Mouse (Mus musculus): ENCODE results near the gene Fancm.
"Not testable (repeated sequence)": the region's sequence is repeated elsewhere in the genome, so short reads cannot be mapped to it uniquely, and the experiment has no call there.

The Fancm gene

GRCm38 (mm10) chr12:65136121-65136520 is 60.7 kb downstream of the Fancm start:
- DNase-seq: not testable (repeated sequence)

GRCm38 (mm10) chr12:65172021-65172951 is 96.9 kb downstream of the Fancm start, which contains the start of gene Mis18bp1:
TSS of gene Mis18bp1 (minus strand) at chr12:65172604.
- DNase-seq: peak; percentile 97

DNA sequence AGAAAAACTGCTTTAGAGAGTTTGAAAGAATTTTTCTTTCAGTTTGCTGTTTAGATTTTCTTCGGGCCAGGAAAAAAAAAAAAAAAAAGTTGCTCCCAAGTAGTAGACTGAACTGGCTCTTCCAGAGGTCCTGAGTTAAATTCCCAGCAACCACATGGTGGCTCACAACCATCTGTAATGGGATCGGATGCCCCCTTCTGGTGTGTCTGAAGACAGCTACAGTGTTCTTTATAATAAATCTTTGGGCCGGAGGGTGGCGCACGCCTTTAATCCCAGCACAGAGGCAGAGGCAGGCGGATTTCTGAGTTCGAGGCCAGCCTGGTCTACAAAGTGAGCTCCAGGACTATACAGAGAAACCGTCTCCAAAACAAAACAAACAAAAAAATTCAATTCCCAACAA is 97.6 kb downstream of the Fancm start:
- DNase-seq: peak; percentile 68

- no peak for DNase-seq
Measured at GRCm38 (mm10) chr12:65173736-65174135, 98.3 kb downstream of the Fancm start.

Data from lung, postnatal 10 days (tissue).